Mouse (Mus musculus): ENCODE results near the gene Myh9.
"Not testable (repeated sequence)": the region's sequence is repeated elsewhere in the genome, so short reads cannot be mapped to it uniquely, and the experiment has no call there.

The Myh9 gene

GRCm38 (mm10) chr15:77867231-77867968, 25.4 kb upstream of the Myh9 start:
- not testable (repeated sequence) for DNase-seq (ENCODE audit: low spot score)

DNA sequence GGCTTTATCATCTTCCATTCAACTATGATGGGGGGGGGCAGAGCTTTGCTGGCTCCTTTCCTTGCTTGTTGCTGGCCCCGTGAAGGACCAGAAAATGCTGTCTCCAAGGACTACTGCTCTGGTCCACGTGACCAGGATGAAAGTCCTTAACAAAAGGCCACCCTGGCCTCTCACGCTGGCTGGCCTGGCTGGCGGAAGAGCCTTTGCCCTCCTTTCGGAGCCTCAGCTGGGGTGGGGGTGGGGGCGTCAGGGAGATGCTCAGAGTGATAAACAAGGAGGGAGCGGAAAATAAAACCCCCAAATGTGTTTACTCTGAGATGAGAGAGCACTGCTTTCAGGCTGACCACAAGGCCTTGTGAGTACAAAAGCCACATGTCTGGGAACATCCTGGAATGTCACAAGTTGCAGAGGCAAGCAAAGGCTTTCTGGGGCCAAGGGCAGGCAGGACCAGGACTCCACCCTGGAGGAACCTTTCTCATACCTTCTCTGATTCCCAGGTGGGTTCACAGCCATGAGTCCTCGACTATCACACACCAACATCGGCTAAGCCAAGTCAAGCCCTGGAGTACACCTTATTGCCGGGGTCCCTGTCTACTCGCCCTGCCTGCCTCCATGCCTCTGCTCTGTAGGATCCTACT, 24.7 kb upstream of the Myh9 start:
- DNase-seq (ENCODE audit: low spot score), result no peak

GRCm38 (mm10) chr15:77864063-77864758, 22.2 kb upstream of the Myh9 start:
- DNase-seq (ENCODE audit: low spot score), result no peak

- DNase-seq (ENCODE audit: low spot score), result no peak
Observed at GRCm38 (mm10) chr15:77862991-77863972, 21.3 kb upstream of the Myh9 start.

DNA sequence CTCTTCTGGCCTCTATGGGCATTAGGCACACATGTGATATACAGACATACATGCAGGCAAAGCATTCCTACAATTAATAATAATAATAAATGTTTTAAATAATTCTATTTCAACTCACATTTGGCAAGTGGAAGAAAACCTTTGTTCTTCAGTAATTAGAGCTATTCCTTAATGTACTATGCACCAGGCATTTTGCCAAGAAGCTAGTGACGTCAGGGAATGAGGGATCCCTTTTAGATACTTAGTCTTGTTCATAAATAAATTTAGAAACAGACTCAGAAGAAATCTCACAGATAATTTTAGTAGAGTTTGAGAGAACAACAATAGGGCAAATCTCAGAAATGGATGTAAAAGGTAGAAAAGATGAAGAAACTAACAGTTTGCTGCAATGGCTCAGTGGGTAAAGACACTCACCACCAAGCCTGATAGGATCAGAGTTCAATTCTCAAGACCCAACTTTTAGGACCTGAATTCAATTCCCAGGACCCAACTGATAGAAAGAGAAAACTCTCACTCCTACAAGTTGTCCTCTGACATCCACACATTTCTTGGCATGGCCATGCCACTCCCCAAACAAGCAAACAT, 18.2 kb upstream of the Myh9 start:
- no peak for DNase-seq (ENCODE audit: low spot score)

DNA sequence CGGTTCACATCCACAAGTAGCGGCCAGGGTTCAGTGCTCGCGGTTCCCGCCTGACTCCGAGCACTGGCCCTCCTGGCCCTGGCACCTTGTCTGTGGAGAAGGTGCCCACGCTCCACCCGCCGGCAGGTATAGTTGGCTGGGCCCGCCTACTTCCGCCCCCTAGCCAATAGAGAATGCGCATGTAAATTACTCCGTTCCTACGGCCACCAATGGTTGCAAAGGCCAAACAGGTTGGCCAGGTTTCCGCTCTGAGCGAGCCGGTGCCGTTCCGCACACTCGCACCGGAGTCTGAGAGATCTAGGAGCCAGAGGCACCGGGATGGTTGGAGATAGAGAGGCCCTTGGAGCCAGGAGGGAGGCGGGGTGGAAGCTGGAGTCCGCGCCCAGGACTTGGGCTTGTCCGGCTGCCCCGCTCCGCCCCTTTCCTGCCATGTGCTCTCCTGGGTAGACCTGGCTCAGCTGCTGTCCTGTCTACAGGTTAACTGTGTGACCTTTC, 15.7 kb upstream of the Myh9 start:
- peak; percentile 61 for DNase-seq (ENCODE audit: low spot score)

GRCm38 (mm10) chr15:77856541-77856940, 14.6 kb upstream of the Myh9 start:
- DNase-seq (ENCODE audit: low spot score), result no peak

GRCm38 (mm10) chr15:77855301-77855700, 13.3 kb upstream of the Myh9 start:
- DNase-seq (ENCODE audit: low spot score), result no peak

- DNase-seq (ENCODE audit: low spot score), result no peak
Observed at GRCm38 (mm10) chr15:77852001-77852400, 10.0 kb upstream of the Myh9 start.

GRCm38 (mm10) chr15:77851136-77851535, 9.2 kb upstream of the Myh9 start:
- DNase-seq (ENCODE audit: low spot score), result no peak

- no peak for DNase-seq (ENCODE audit: low spot score)
Observed at GRCm38 (mm10) chr15:77849572-77850229, 7.7 kb upstream of the Myh9 start.

DNA sequence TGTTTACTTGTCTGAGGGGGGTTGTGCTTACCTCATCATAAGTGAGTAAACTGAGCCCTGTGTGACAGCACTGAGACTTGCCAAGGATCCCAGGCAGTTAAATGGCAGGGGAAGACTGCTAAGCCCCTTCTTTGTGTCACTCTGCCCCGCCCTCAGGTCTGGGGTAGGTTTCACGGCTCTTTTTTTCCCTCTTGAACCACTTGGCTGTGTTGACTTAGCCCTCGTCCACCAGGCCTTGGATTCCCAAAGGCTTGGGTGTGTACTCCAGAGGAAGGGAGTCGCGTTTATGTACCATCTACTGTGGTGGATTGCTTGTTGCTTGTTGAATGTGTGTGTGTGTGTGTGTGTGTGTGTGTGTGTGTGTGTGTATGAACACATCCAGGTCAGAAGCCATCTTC, 7.1 kb upstream of the Myh9 start:
- DNase-seq (ENCODE audit: low spot score), result no peak

DNA sequence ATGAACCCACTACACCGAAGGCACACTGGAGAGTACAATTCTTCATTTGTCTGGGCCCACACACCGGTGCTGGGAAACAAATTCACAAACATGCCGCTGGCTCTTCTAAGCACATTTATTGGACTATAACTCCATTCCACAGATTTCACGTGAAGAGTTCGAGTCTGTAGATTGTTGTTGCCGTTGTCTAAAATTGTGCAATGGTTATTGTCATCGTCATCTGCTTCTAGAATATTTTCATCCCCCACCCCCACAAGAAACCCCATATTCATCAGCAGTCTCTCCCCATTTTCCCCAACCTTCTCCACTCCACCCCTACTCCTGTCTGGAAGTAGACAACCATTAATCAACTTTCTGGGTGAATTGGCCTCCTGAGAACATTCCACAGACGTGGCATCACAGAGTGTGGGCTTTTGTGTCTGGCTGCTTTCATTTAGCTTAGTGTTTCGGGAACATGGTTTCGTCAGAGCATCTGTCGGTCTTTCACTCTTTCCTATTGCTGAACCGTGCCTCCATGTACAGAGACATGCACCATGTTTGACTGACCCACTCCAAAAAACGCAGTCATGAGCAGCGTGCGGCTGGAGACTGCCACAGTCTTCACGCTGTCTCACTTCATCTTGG, 6.6 kb upstream of the Myh9 start:
- no peak for DNase-seq (ENCODE audit: low spot score)

GRCm38 (mm10) chr15:77847826-77848225, 5.9 kb upstream of the Myh9 start:
- DNase-seq (ENCODE audit: low spot score), result no peak

DNA sequence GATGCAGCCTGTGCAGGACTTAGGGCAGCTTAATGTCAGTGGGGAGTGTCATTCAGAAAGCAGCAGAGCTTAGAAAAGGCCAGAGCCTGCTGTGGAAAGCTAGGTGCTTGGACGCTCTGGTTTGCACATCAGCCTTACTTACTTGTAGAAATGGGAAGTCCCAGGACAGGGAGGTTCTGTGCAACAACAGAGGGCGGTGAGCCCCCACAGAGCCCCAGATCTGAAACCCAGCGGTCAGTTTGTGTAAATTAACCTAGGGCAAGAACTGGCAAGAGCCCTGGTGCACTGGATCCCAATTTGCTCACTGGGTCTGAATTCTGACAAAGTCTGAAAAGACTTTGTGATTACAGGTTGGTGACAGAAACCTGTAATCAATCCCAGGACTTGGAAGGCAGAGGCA, 5.1 kb upstream of the Myh9 start:
- DNase-seq (ENCODE audit: low spot score), result no peak

DNA sequence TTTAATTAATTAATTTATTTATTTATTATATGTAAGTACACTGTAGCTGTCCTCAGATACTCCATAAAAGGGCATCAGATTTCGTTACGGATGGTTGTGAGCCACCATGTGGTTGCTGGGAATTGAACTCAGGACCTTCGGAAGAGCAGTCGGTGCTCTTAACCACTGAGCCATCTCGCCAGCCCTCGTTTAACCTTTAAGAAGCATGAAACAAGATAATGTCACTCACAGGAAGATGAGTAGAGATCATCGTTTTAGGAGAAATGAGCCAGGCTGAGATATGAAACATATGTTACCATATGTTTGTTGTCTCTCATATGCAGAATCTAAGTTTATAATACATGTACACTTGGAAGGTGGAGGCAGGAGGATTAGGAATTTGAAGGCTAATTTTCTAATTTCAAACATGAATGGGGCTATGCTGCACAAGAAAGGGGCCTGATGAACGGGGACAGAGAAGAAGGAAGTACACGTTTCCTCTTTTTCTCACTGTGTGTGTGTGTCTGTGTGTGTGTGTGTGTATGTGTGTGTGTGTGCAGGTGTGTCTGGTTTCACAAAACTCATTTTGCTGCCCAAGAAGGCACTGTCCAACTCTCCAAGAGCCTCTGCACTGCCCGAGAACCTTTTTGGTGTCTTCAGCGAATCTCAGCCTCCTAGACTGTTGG, 4.1 kb upstream of the Myh9 start:
- DNase-seq (ENCODE audit: low spot score), result not testable (repeated sequence)

GRCm38 (mm10) chr15:77844955-77845635, 3.1 kb upstream of the Myh9 start:
- DNase-seq (ENCODE audit: low spot score), result peak; percentile 47

- no peak for DNase-seq (ENCODE audit: low spot score)
Observed at GRCm38 (mm10) chr15:77844048-77844447, 2.1 kb upstream of the Myh9 start.

DNA sequence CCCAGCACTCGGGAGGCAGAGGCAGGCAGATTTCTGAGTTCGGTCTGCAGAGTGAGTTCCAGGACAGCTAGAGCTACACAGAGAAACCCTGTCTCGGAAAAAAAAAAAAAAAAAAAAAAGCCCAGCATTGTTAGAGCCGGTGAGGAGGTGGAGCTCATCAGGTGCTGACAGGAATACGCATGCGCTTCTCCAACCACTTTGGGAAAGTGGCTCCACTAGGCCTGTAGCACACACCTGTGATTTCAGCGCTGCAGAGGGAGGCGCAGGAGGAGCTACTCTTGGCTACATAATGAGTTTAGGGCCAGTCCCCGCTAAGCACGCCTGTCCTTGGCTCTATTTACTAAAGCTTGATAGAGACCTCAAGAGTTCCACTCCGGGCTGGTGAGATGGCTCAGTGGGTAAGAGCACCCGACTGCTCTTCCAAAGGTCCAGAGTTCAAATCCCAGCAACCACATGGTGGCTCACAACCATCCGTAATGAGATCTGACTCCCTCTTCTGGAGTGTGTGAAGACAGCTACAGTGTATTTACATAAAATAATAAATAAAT, 1.6 kb upstream of the Myh9 start:
- not testable (repeated sequence) for DNase-seq (ENCODE audit: low spot score)
